Mouse (Mus musculus) neural tube, embryonic 15.5 days (tissue): ENCODE measurements around the gene Nop56. TPM values are rescaled to one million over a fixed set of nuclear protein-coding genes. Genes with fewer than 3 reads are reported as not detected.

Experiments
- ATAC-seq: fragments of 200-750 bp; cut with Nextera tagmentation; 2 replicates; pipeline ENCODE4 v1.8.0; 2017; ENCODE audit warnings: mild to moderate bottlenecking, moderate TSS enrichment, moderate library complexity; ENCODE audit not compliant: low FRiP score
- H3K27ac ChIP-seq: fragments of 300-500 bp; sonication (generic); replicated peaks from 2 replicates; pipeline ENCODE4 v1.5.1; 2015; ENCODE audit warnings: mild to moderate bottlenecking, inconsistent platforms
- H3K27me3 ChIP-seq: fragments of 300-500 bp; sonication (generic); replicated peaks from 2 replicates; pipeline ENCODE4 v1.6.1; 2015; ENCODE audit warnings: inconsistent platforms
- H3K36me3 ChIP-seq: fragments of 300-500 bp; sonication (generic); 2 replicates; pipeline ENCODE4 v1.6.1; 2015; ENCODE audit warnings: inconsistent platforms
- H3K4me1 ChIP-seq: fragments of 300-500 bp; sonication (generic); 2 replicates; pipeline ENCODE4 v1.6.1; 2015; ENCODE audit warnings: inconsistent platforms
- H3K4me2 ChIP-seq: fragments of 300-500 bp; sonication (generic); 2 replicates; pipeline ENCODE4 v1.6.1; 2015; ENCODE audit warnings: inconsistent platforms, mild to moderate bottlenecking, moderate library complexity
- H3K4me3 ChIP-seq: fragments of 300-500 bp; sonication (generic); replicated peaks from 2 replicates; pipeline ENCODE4 v1.5.1; 2015; ENCODE audit warnings: mild to moderate bottlenecking, inconsistent platforms
- H3K9ac ChIP-seq: fragments of 300-500 bp; sonication (generic); replicated peaks from 2 replicates; pipeline ENCODE4 v1.6.1; 2015; ENCODE audit warnings: mild to moderate bottlenecking, inconsistent platforms
- H3K9me3 ChIP-seq: fragments of 300-500 bp; sonication (generic); replicated peaks from 2 replicates; pipeline ENCODE4 v1.6.1; 2016; ENCODE audit warnings: inconsistent platforms
- WGBS: fragments of 180-500 bp; shearing (Covaris S2); methylation state at CpG from one replicate; pipeline ENCODE4 v1.1.7; 2015; ENCODE audit warnings: mixed read lengths; 5-methylcytosine and 5-hydroxymethylcytosine counted together
- polyA plus RNA-seq: library from polyadenylated mRNA; unstranded; fragments of >200 nt; fragmentation: Nextera tagmentation; extraction: Ambion mirVana; gene quantifications from 2 replicates; pipeline ENCODE4 v1.2.1, GENCODE M21; 2015

Gene Nop56
- polyA plus RNA-seq, 1 experiment from 2014 or later, result 275 TPM

GRCm38 (mm10) chr2:130279600-130280091 lies 5.4 kb downstream of the Nop56 start:
- no peak overlapping the region for H3K27ac ChIP-seq
- peaks cover 61% of the 10 kb centered on the region for H3K36me3 ChIP-seq
- no peak overlapping the region for H3K4me3 ChIP-seq
- no peaks in the 10 kb centered on the region for H3K27me3 ChIP-seq
- peaks cover 39% of the 10 kb centered on the region for H3K4me1 ChIP-seq
- ATAC-seq, result no peak
- 45% methylated on average over 8 of the region's 8 CpGs for WGBS
- no peaks in the 10 kb centered on the region for H3K9me3 ChIP-seq
- no peak overlapping the region for H3K9ac ChIP-seq
- H3K4me2 ChIP-seq, result no peak overlapping the region

- Histone ChIP-seq H3K27ac (no peak overlapping the region), H3K4me1 (peaks cover 40% of the 10 kb centered on the region), H3K36me3 (peaks cover 61% of the 10 kb centered on the region), H3K27me3 (no peaks in the 10 kb centered on the region), H3K9ac (no peak overlapping the region), H3K4me3 (no peak overlapping the region), H3K4me2 (no peak overlapping the region), H3K9me3 (no peaks in the 10 kb centered on the region)
- no peak for ATAC-seq
- 66% methylated on average over 7 of the region's 7 CpGs for WGBS
Observed at GRCm38 (mm10) chr2:130280224-130280623, 6.0 kb downstream of the Nop56 start.

- Histone ChIP-seq H3K27ac (no peak overlapping the region), H3K4me3 (no peak overlapping the region), H3K9me3 (no peaks in the 10 kb centered on the region), H3K9ac (no peak overlapping the region), H3K36me3 (peaks cover 56% of the 10 kb centered on the region), H3K4me1 (peaks cover 39% of the 10 kb centered on the region), H3K27me3 (no peaks in the 10 kb centered on the region), H3K4me2 (no peak overlapping the region)
- ATAC-seq, result no peak
- 69% methylated on average over 4 of the region's 4 CpGs for WGBS
Observed at GRCm38 (mm10) chr2:130280818-130281217, 6.6 kb downstream of the Nop56 start.

GRCm38 (mm10) chr2:130283854-130284654 lies 9.8 kb downstream of the Nop56 start, which contains the start of gene Idh3b:
Gene Idh3b, minus strand, starts transcription at chr2:130284547.
- H3K27me3 ChIP-seq, result no peaks in the 10 kb centered on the region
- peak within 1 kb of the TSS; percentile 88 for H3K4me3 ChIP-seq
- peak within 1 kb of the TSS; percentile 81 for H3K27ac ChIP-seq
- peak within 1 kb of the TSS; percentile 94 for H3K4me2 ChIP-seq
- no peaks in the 10 kb centered on the region for H3K9me3 ChIP-seq
- 1% methylated on average over 51 of the region's 51 CpGs for WGBS
- H3K4me1 ChIP-seq, result peaks cover 24% of the 10 kb centered on the region
- peaks cover 27% of the 10 kb centered on the region for H3K36me3 ChIP-seq
- peak within 1 kb of the TSS; percentile 80 for H3K9ac ChIP-seq
- peak; percentile 91 for ATAC-seq

- Histone ChIP-seq H3K27ac (no peak overlapping the region), H3K36me3 (no peaks in the 10 kb centered on the region), H3K27me3 (0 out of 2 replicates have a peak, but pooled peaks cover 4% of the 10 kb centered on the region), H3K4me2 (no peak overlapping the region), H3K9ac (no peak overlapping the region), H3K4me3 (no peak overlapping the region), H3K9me3 (no peaks in the 10 kb centered on the region), H3K4me1 (peaks cover 30% of the 10 kb centered on the region)
- ATAC-seq, result no peak
- 67% methylated on average over 4 of the region's 4 CpGs for WGBS
Observed at GRCm38 (mm10) chr2:130289086-130289485, 14.9 kb downstream of the Nop56 start.

GRCm38 (mm10) chr2:130291434-130291833 lies 17.2 kb downstream of the Nop56 start:
- 0 out of 2 replicates have a peak, but pooled peaks cover 4% of the 10 kb centered on the region for H3K27me3 ChIP-seq
- ATAC-seq, result peak; percentile 48; the same call in 1 of the 2 replicates
- no peak overlapping the region for H3K9ac ChIP-seq
- peak overlapping the region; percentile 39 for H3K4me2 ChIP-seq
- no peak overlapping the region for H3K27ac ChIP-seq
- H3K4me1 ChIP-seq, result peaks cover 36% of the 10 kb centered on the region
- H3K4me3 ChIP-seq, result no peak overlapping the region
- H3K36me3 ChIP-seq, result no peaks in the 10 kb centered on the region
- no peaks in the 10 kb centered on the region for H3K9me3 ChIP-seq
- WGBS, result 12% methylated on average over 8 of the region's 8 CpGs

GRCm38 (mm10) chr2:130293009-130293408 lies 18.8 kb downstream of the Nop56 start:
- Histone ChIP-seq H3K4me2 (no peak overlapping the region), H3K9me3 (no peaks in the 10 kb centered on the region), H3K4me3 (no peak overlapping the region), H3K4me1 (peaks cover 48% of the 10 kb centered on the region), H3K27ac (no peak overlapping the region), H3K9ac (no peak overlapping the region), H3K27me3 (0 out of 2 replicates have a peak, but pooled peaks cover 4% of the 10 kb centered on the region), H3K36me3 (no peaks in the 10 kb centered on the region)
- WGBS, result 58% methylated on average over 3 of the region's 3 CpGs
- no peak for ATAC-seq

- Histone ChIP-seq H3K9ac (no peak overlapping the region), H3K4me2 (peak overlapping the region; percentile 73), H3K9me3 (no peaks in the 10 kb centered on the region), H3K4me3 (no peak overlapping the region), H3K27me3 (0 out of 2 replicates have a peak, but pooled peaks cover 4% of the 10 kb centered on the region), H3K4me1 (peaks cover 48% of the 10 kb centered on the region), H3K36me3 (no peaks in the 10 kb centered on the region), H3K27ac (no peak overlapping the region)
- no peak for ATAC-seq
- WGBS, result 13% methylated on average over 4 of the region's 4 CpGs
Observed at GRCm38 (mm10) chr2:130293486-130293885, 19.3 kb downstream of the Nop56 start.

- 0 out of 2 replicates have a peak, but pooled peaks cover 4% of the 10 kb centered on the region for H3K27me3 ChIP-seq
- 8% methylated on average over 20 of the region's 20 CpGs for WGBS
- peak overlapping the region; percentile 73 for H3K4me2 ChIP-seq
- H3K9ac ChIP-seq, result peak overlapping the region; percentile 82
- peak overlapping the region; percentile 71 for H3K4me3 ChIP-seq
- no peaks in the 10 kb centered on the region for H3K9me3 ChIP-seq
- no peaks in the 10 kb centered on the region for H3K36me3 ChIP-seq
- no peak for ATAC-seq
- H3K4me1 ChIP-seq, result peaks cover 48% of the 10 kb centered on the region
- H3K27ac ChIP-seq, result peak overlapping the region; percentile 83
Observed at GRCm38 (mm10) chr2:130294218-130294935, 20.1 kb downstream of the Nop56 start.

GRCm38 (mm10) chr2:130294936-130295277 lies 20.7 kb downstream of the Nop56 start, which contains the start of gene Ebf4:
Gene Ebf4, plus strand, starts transcription at chr2:130295169.
- no peaks in the 10 kb centered on the region for H3K9me3 ChIP-seq
- H3K4me3 ChIP-seq, result peak within 1 kb of the TSS; percentile 71
- under 1% methylated on average over 30 of the region's 39 CpGs for WGBS
- H3K27ac ChIP-seq, result peak within 1 kb of the TSS; percentile 83
- H3K4me2 ChIP-seq, result peak within 1 kb of the TSS; percentile 73
- no peaks in the 10 kb centered on the region for H3K36me3 ChIP-seq
- H3K4me1 ChIP-seq, result peaks cover 48% of the 10 kb centered on the region
- peak; percentile 75 for ATAC-seq
- H3K27me3 ChIP-seq, result 0 out of 2 replicates have a peak, but pooled peaks cover 4% of the 10 kb centered on the region
- H3K9ac ChIP-seq, result peak within 1 kb of the TSS; percentile 82

- Histone ChIP-seq H3K36me3 (no peaks in the 10 kb centered on the region), H3K27me3 (0 out of 2 replicates have a peak, but pooled peaks cover 4% of the 10 kb centered on the region), H3K4me3 (peak overlapping the region; percentile 71), H3K9me3 (no peaks in the 10 kb centered on the region), H3K27ac (peak overlapping the region; percentile 83), H3K4me2 (peak overlapping the region; percentile 73), H3K4me1 (peaks cover 48% of the 10 kb centered on the region), H3K9ac (peak overlapping the region; percentile 82)
- WGBS, result under 1% methylated on average over 61 of the region's 99 CpGs
- peak; percentile 74 for ATAC-seq
Observed at GRCm38 (mm10) chr2:130295331-130296133, 21.3 kb downstream of the Nop56 start.
